Mouse (Mus musculus) bone marrow, adult 2 months (tissue): ENCODE results near the gene Phospho1. TPM values are rescaled to one million over a fixed set of nuclear protein-coding genes. Genes with fewer than 3 reads are reported as not detected.

Experiments
- H3K27ac ChIP-seq: fragments of 200-500 bp; 2 replicates; pipeline ENCODE4 v1.5.1; 2012; ENCODE audit warnings: low read depth, mild to moderate bottlenecking, control low read depth, inconsistent platforms, low read length; ENCODE audit not compliant: control insufficient read depth, poor library complexity, insufficient read depth
- H3K4me1 ChIP-seq: fragments of 200-500 bp; 2 replicates; pipeline ENCODE4 v1.6.1; 2011; ENCODE audit warnings: low read length; ENCODE audit not compliant: control insufficient read depth, insufficient read depth
- H3K4me3 ChIP-seq: fragments of 200-500 bp; replicated peaks from 2 replicates; pipeline ENCODE3; 2011; ENCODE audit warnings: mild to moderate bottlenecking, low read depth, low read length, control low read depth; ENCODE audit not compliant: control insufficient read depth
- CTCF ChIP-seq: fragments of 200-500 bp; IDR thresholded peaks from 2 replicates; pipeline ENCODE4 v1.5.1; 2011; ENCODE audit warnings: low read length, control low read depth; ENCODE audit not compliant: control insufficient read depth, insufficient read depth
- POLR2A ChIP-seq: fragments of 200-500 bp; IDR thresholded peaks from 2 replicates; pipeline ENCODE4 v1.6.1; 2011; ENCODE audit warnings: low read depth, mild to moderate bottlenecking, control low read depth, low read length, borderline replicate concordance; ENCODE audit not compliant: control insufficient read depth
- WGBS: fragments of 180-500 bp; shearing (Covaris S2); methylation state at CpG from one replicate; pipeline ENCODE4 v1.1.7; 2018; 5-methylcytosine and 5-hydroxymethylcytosine counted together
- polyA plus RNA-seq: library from polyadenylated mRNA; stranded (reverse); fragments of >200 nt; gene quantifications from 2 replicates; pipeline ENCODE4 v1.2.4, GENCODE M21; 2011; ENCODE audit warnings: low replicate concordance; ENCODE audit not compliant: missing spikeins, insufficient read depth, insufficient read length

Gene Phospho1
- polyA plus RNA-seq: 18.9 and 23.4 TPM in 2 replicates

GRCm38 (mm10) chr11:95824071-95824876, at the start of gene Phospho1:
Gene Phospho1 (plus strand): TSS chr11:95824499.
- Histone ChIP-seq H3K4me1 (peaks cover 2% of the 10 kb centered on the region; the same call in 1 of the 2 replicates), H3K27ac (peak within 1 kb of the TSS; percentile 85), H3K4me3 (peak within 1 kb of the TSS; percentile 90)
- TF ChIP-seq POLR2A (peak; percentile 63; the same call in 1 of the 2 replicates), CTCF (no peak)
- 1% methylated on average over 77 of the region's 78 CpGs for whole genome bisulfite sequencing

GRCm38 (mm10) chr11:95777323-95778297, 46.7 kb upstream of the Phospho1 start:
- peak overlapping the region; percentile 85 for H3K27ac ChIP-seq
- WGBS: 18% methylated on average over 17 of the region's 17 CpGs
- no peak for TF ChIP-seq CTCF
- H3K4me1 ChIP-seq: peaks cover 2% of the 10 kb centered on the region; the same call in 1 of the 2 replicates
- peak overlapping the region; percentile 40 for H3K4me3 ChIP-seq

- TF ChIP-seq CTCF (peak; percentile 43; the same call in 1 of the 2 replicates), POLR2A (no peak)
- peak overlapping the region; percentile 40 for H3K4me3 ChIP-seq
- no peak overlapping the region; the same call in 1 of the 2 replicates for H3K27ac ChIP-seq
- WGBS: 79% methylated on average over 4 of the region's 4 CpGs
- H3K4me1 ChIP-seq: peaks cover 2% of the 10 kb centered on the region; the same call in 1 of the 2 replicates
Measured at GRCm38 (mm10) chr11:95778831-95779251, 45.5 kb upstream of the Phospho1 start.

- TF ChIP-seq CTCF: no peak
- no peak for TF ChIP-seq POLR2A
- Histone ChIP-seq H3K4me3 (no peak overlapping the region), H3K27ac (no peak overlapping the region), H3K4me1 (peaks cover 2% of the 10 kb centered on the region; the same call in 1 of the 2 replicates)
- 78% methylated on average over 4 of the region's 4 CpGs for WGBS
Measured at GRCm38 (mm10) chr11:95779366-95779765, 44.9 kb upstream of the Phospho1 start.

GRCm38 (mm10) chr11:95780480-95780879, 43.8 kb upstream of the Phospho1 start:
- Histone ChIP-seq H3K27ac (no peak overlapping the region), H3K4me3 (no peak overlapping the region), H3K4me1 (peaks cover 2% of the 10 kb centered on the region; the same call in 1 of the 2 replicates)
- WGBS: 90% methylated on average over 8 of the region's 8 CpGs
- TF ChIP-seq POLR2A (no peak), CTCF (no peak)

GRCm38 (mm10) chr11:95781557-95781956, 42.7 kb upstream of the Phospho1 start:
- TF ChIP-seq CTCF: no peak
- TF ChIP-seq POLR2A: no peak
- WGBS: 94% methylated on average over 11 of the region's 11 CpGs
- no peak overlapping the region for H3K27ac ChIP-seq

GRCm38 (mm10) chr11:95783457-95783856, 40.8 kb upstream of the Phospho1 start:
- Histone ChIP-seq H3K4me3 (no peak overlapping the region), H3K4me1 (no peaks in the 10 kb centered on the region; the same call in 1 of the 2 replicates), H3K27ac (no peak overlapping the region)
- 85% methylated on average over 4 of the region's 4 CpGs for WGBS
- TF ChIP-seq CTCF (no peak), POLR2A (no peak)

More at GRCm38 (mm10) chr11:95781557-95781956, 42.7 kb upstream of the Phospho1 start:
- Histone ChIP-seq H3K4me1 (peaks cover 2% of the 10 kb centered on the region; the same call in 1 of the 2 replicates), H3K4me3 (no peak overlapping the region)
